Mouse (Mus musculus) forebrain, postnatal 0 days (tissue): ENCODE data around the gene Tpst2. TPM values are rescaled to one million over a fixed set of nuclear protein-coding genes. Genes with fewer than 3 reads are reported as not detected.

ENCODE experiments used
- ATAC-seq: fragments of 200-750 bp; cut with Nextera tagmentation; 2 replicates; pipeline ENCODE4 v1.8.0; 2017; ENCODE audit warnings: mild to moderate bottlenecking, moderate library complexity
- DNase-seq: peaks from one replicate; pipeline ENCODE4 v3.0.0-alpha.2; 2015
- H3K27ac ChIP-seq: fragments of 300-500 bp; sonication (generic); 2 replicates; pipeline ENCODE4 v1.5.1; 2014; ENCODE audit warnings: low read depth, mild to moderate bottlenecking, antibody characterized with exemption, low read length, moderate library complexity, mixed read lengths
- H3K27me3 ChIP-seq: fragments of 300-500 bp; sonication (generic); 2 replicates; pipeline ENCODE4 v1.6.1; 2014; ENCODE audit warnings: mild to moderate bottlenecking, low read length, mixed read lengths; ENCODE audit not compliant: insufficient read depth
- H3K36me3 ChIP-seq: fragments of 300-500 bp; sonication (generic); 2 replicates; pipeline ENCODE4 v1.6.1; 2014; ENCODE audit warnings: mild to moderate bottlenecking, moderate library complexity; ENCODE audit not compliant: insufficient read depth
- H3K4me1 ChIP-seq: fragments of 300-500 bp; sonication (generic); 2 replicates; pipeline ENCODE4 v1.6.1; 2014; ENCODE audit warnings: antibody characterized with exemption; ENCODE audit not compliant: insufficient read depth
- H3K4me2 ChIP-seq: fragments of 300-500 bp; sonication (generic); 2 replicates; pipeline ENCODE4 v1.6.1; 2014; ENCODE audit warnings: low read depth, mild to moderate bottlenecking, moderate library complexity
- H3K4me3 ChIP-seq: fragments of 300-500 bp; sonication (generic); 2 replicates; pipeline ENCODE4 v1.5.1; 2014; ENCODE audit warnings: low read depth, low read length, mixed read lengths
- H3K9ac ChIP-seq: fragments of 300-500 bp; sonication (generic); 2 replicates; pipeline ENCODE4 v1.6.1; 2014; ENCODE audit warnings: mild to moderate bottlenecking
- H3K9me3 ChIP-seq: fragments of 300-500 bp; sonication (generic); 2 replicates; pipeline ENCODE4 v1.6.1; 2016; ENCODE audit warnings: low read length
- CTCF ChIP-seq: sonication (generic); IDR thresholded peaks from 2 replicates; pipeline ENCODE4 v1.5.1; 2016; ENCODE audit warnings: antibody characterized with exemption, control low read depth, low read depth
- WGBS: fragments of 180-500 bp; shearing (Covaris S2); extraction: QIAGEN DNeasy Blood & Tissue Kit; methylation state at CpG from one replicate; pipeline ENCODE4 v1.1.7; 2014; 5-methylcytosine and 5-hydroxymethylcytosine counted together
- polyA plus RNA-seq: library from polyadenylated mRNA; unstranded; fragments of >200 nt; fragmentation: Nextera tagmentation; extraction: Ambion mirVana; gene quantifications from 2 replicates; pipeline ENCODE4 v1.2.1, GENCODE M21; 2015
- total RNA-seq: library from RNA; depleted of rRNA; stranded (reverse); fragments of >200 nt; gene quantifications from 2 replicates; pipeline ENCODE4 v1.2.3, GENCODE M21; 2014; rRNA removed

Tpst2 gene
- 43.4 and 45.0 TPM in 2 replicates for total RNA-seq
- 37.9 and 39.0 TPM in 2 replicates for polyA plus RNA-seq

- peak within 1 kb of the TSS; percentile 96 for H3K4me2 ChIP-seq
- WGBS, result 1% methylated on average over 59 of the region's 62 CpGs
These were observed at the start of gene Tpst2 for GRCm38 (mm10) chr5:112276267-112276873. Gene Tpst2 (plus strand): TSS chr5:112276691.

GRCm38 (mm10) chr5:112227354-112227753 lies 49.1 kb upstream of the Tpst2 start:
- no peaks in the 10 kb centered on the region for H3K9me3 ChIP-seq
- WGBS, result 2% methylated on average over 30 of the region's 30 CpGs
- peaks cover 16% of the 10 kb centered on the region for H3K36me3 ChIP-seq
- peak; percentile 36 for ATAC-seq
- peaks cover 15% of the 10 kb centered on the region for H3K4me1 ChIP-seq
- peak overlapping the region; percentile 91 for H3K9ac ChIP-seq
- peak overlapping the region; percentile 84 for H3K4me2 ChIP-seq
- H3K27ac ChIP-seq, result peak overlapping the region; percentile 92
- peak overlapping the region; percentile 69 for H3K4me3 ChIP-seq
- no peak for TF ChIP-seq CTCF
- no peaks in the 10 kb centered on the region for H3K27me3 ChIP-seq
- DNase-seq, result peak; percentile 64

More at GRCm38 (mm10) chr5:112276267-112276873, at the start of gene Tpst2:
- Histone ChIP-seq H3K27me3 (no peaks in the 10 kb centered on the region), H3K27ac (peak within 1 kb of the TSS; percentile 81), H3K36me3 (no peaks in the 10 kb centered on the region), H3K4me3 (peak within 1 kb of the TSS; percentile 83), H3K9me3 (no peaks in the 10 kb centered on the region), H3K4me1 (no peaks in the 10 kb centered on the region), H3K9ac (peak within 1 kb of the TSS; percentile 68)
- peak; percentile 32; the same call in 1 of the 2 replicates for TF ChIP-seq CTCF
- ATAC-seq, result peak; percentile 96
- peak; percentile 100 for DNase-seq

GRCm38 (mm10) chr5:112227898-112228239 lies 48.6 kb upstream of the Tpst2 start:
- Histone ChIP-seq H3K9ac (peak overlapping the region; percentile 91), H3K36me3 (peaks cover 16% of the 10 kb centered on the region), H3K4me1 (peaks cover 15% of the 10 kb centered on the region), H3K27ac (peak overlapping the region; percentile 92), H3K4me2 (peak overlapping the region; percentile 84), H3K4me3 (peak overlapping the region; percentile 69), H3K27me3 (no peaks in the 10 kb centered on the region), H3K9me3 (no peaks in the 10 kb centered on the region)
- DNase-seq (peak; percentile 64), ATAC-seq (no peak; the same call in none of the 2 replicates)
- 2% methylated on average over 13 of the region's 13 CpGs for WGBS
- TF ChIP-seq CTCF, result no peak

- Histone ChIP-seq H3K9me3 (no peaks in the 10 kb centered on the region), H3K4me2 (peak overlapping the region; percentile 84), H3K27me3 (no peaks in the 10 kb centered on the region), H3K9ac (peak overlapping the region; percentile 91), H3K4me1 (peaks cover 15% of the 10 kb centered on the region), H3K27ac (peak overlapping the region; percentile 92), H3K4me3 (peak overlapping the region; percentile 69), H3K36me3 (peaks cover 12% of the 10 kb centered on the region)
- TF ChIP-seq CTCF, result peak; percentile 20; the same call in 1 of the 2 replicates
- peak; percentile 80 for ATAC-seq
- DNase-seq, result peak; percentile 86
- under 1% methylated on average over 56 of the region's 57 CpGs for WGBS
These were observed 48.0 kb upstream of the Tpst2 start for GRCm38 (mm10) chr5:112228240-112229076.

GRCm38 (mm10) chr5:112235806-112236205 lies 40.7 kb upstream of the Tpst2 start:
- Histone ChIP-seq H3K9ac (no peak overlapping the region), H3K4me3 (no peak overlapping the region), H3K4me2 (no peak overlapping the region), H3K27ac (no peak overlapping the region), H3K27me3 (no peaks in the 10 kb centered on the region), H3K9me3 (no peaks in the 10 kb centered on the region), H3K36me3 (no peaks in the 10 kb centered on the region), H3K4me1 (peaks cover 5% of the 10 kb centered on the region; the same call in 1 of the 2 replicates)
- TF ChIP-seq CTCF, result no peak
- no peak for ATAC-seq
- 60% methylated on average over 5 of the region's 5 CpGs for WGBS
- no peak for DNase-seq

- DNase-seq, result no peak
- Histone ChIP-seq H3K4me2 (no peak overlapping the region), H3K27me3 (no peaks in the 10 kb centered on the region), H3K27ac (no peak overlapping the region), H3K4me1 (peaks cover 5% of the 10 kb centered on the region; the same call in 1 of the 2 replicates), H3K9me3 (no peaks in the 10 kb centered on the region), H3K9ac (no peak overlapping the region), H3K36me3 (no peaks in the 10 kb centered on the region), H3K4me3 (no peak overlapping the region)
- 66% methylated on average over 2 of the region's 2 CpGs for WGBS
- no peak for TF ChIP-seq CTCF
- ATAC-seq, result no peak
These were observed 39.9 kb upstream of the Tpst2 start for GRCm38 (mm10) chr5:112236631-112237030.
